Mouse (Mus musculus) liver, embryonic 14 days (tissue): Measurements from ENCODE around the gene Ccl21a. TPM values are rescaled to one million over a fixed set of nuclear protein-coding genes. Genes with fewer than 3 reads are reported as not detected.

ENCODE experiments used
- polyA plus RNA-seq: library from polyadenylated mRNA; depleted of rRNA; stranded (reverse); fragments of >200 nt; gene quantifications from 2 replicates; pipeline ENCODE4 v1.2.3, GENCODE M21; 2012; rRNA removed

The Ccl21a gene
- polyA plus RNA-seq, result 0.02 and 0.17 TPM in 2 replicates

GRCm38 (mm10) chr4:42773893-42774292 lies at the start of gene Ccl21a:
Ccl21a (minus strand) TSS chr4:42773993.

GRCm38 (mm10) chr4:42756477-42756876 lies 17.3 kb downstream of the Ccl21a start, which contains the start of gene Ccl19:
Ccl19 (minus strand) TSS chr4:42756577.

GRCm38 (mm10) chr4:42735245-42735644 lies 38.5 kb downstream of the Ccl21a start, which contains the start of gene 4930578G10Rik:
4930578G10Rik (plus strand) TSS chr4:42735545.

Other genes starting within 250 kb of the Ccl21a start
- not detected in 2 replicates for gene Fam205a2, start 245.8 kb downstream of the Ccl21a start, polyA plus RNA-seq
- gene Gm10591, start 161.8 kb downstream of the Ccl21a start, polyA plus RNA-seq, result not detected in 2 replicates
- not detected in 2 replicates for gene Gm2564, start 144.3 kb downstream of the Ccl21a start, polyA plus RNA-seq
- not detected in 2 replicates for gene Ccl27b, start 118.7 kb downstream of the Ccl21a start, polyA plus RNA-seq
- not detected in 2 replicates for gene Il11ra2, start 112.1 kb downstream of the Ccl21a start, polyA plus RNA-seq
- not detected in 2 replicates for gene 4930578G10Rik, start 38.4 kb downstream of the Ccl21a start, polyA plus RNA-seq
- not detected in 2 replicates for gene Ccl19, start 17.4 kb downstream of the Ccl21a start, polyA plus RNA-seq
- 0.11 and 0.25 TPM in 2 replicates for gene Fam205a1, start 79.9 kb upstream of the Ccl21a start, polyA plus RNA-seq
- not detected in 2 replicates for gene Gm12394, start 82.8 kb upstream of the Ccl21a start, polyA plus RNA-seq
- gene Fam205c, start 100.2 kb upstream of the Ccl21a start, polyA plus RNA-seq, result 0.03 and 0.06 TPM in 2 replicates
- 0.09 TPM in 2 replicates for gene Phf24, start 142.7 kb upstream of the Ccl21a start, polyA plus RNA-seq
- gene Dnajb5, start 175.8 kb upstream of the Ccl21a start, polyA plus RNA-seq, result 0.85 and 0.96 TPM in 2 replicates
- 0.06 TPM in 1 of 2 replicates, not detected in the other for gene 1700022I11Rik, start 195.6 kb upstream of the Ccl21a start, polyA plus RNA-seq
- gene Vcp, start 226.5 kb upstream of the Ccl21a start, polyA plus RNA-seq, result 84.9 and 92.1 TPM in 2 replicates
- gene Fancg, start 236.5 kb upstream of the Ccl21a start, polyA plus RNA-seq, result 8.2 and 9.7 TPM in 2 replicates